Mouse (Mus musculus) kidney, postnatal 0 days (tissue): ENCODE data around the gene Mepce. TPM values are rescaled to one million over a fixed set of nuclear protein-coding genes. Genes with fewer than 3 reads are reported as not detected.
A peak's percentile ranks its signal among the peaks of the same experiment; 100 is the strongest.
"Not testable (repeated sequence)": the region's sequence is repeated elsewhere in the genome, so short reads cannot be mapped to it uniquely, and the experiment has no call there.

Experiments
- ATAC-seq: fragments of 200-750 bp; cut with Nextera tagmentation; replicated peaks from 2 replicates; pipeline ENCODE4 v1.8.0; 2017; ENCODE audit warnings: low read depth, moderate number of reproducible peaks, moderate TSS enrichment, moderate library complexity; ENCODE audit not compliant: low FRiP score
- DNase-seq: peaks from one replicate; pipeline ENCODE4 v3.0.0-alpha.2; 2016; ENCODE audit warnings: low spot score
- H3K27ac ChIP-seq: fragments of 300-500 bp; sonication (generic); 2 replicates; pipeline ENCODE4 v1.5.1; 2014; ENCODE audit warnings: mild to moderate bottlenecking
- H3K27me3 ChIP-seq: fragments of 300-500 bp; sonication (generic); 2 replicates; pipeline ENCODE4 v1.6.1; 2014; ENCODE audit warnings: low read length, mixed read lengths; ENCODE audit not compliant: insufficient read depth
- H3K36me3 ChIP-seq: fragments of 300-500 bp; sonication (generic); 2 replicates; pipeline ENCODE4 v1.6.1; 2014; ENCODE audit warnings: low read length, mixed read lengths; ENCODE audit not compliant: insufficient read depth
- H3K4me1 ChIP-seq: fragments of 300-500 bp; sonication (generic); replicated peaks from 2 replicates; pipeline ENCODE4 v1.6.1; 2014; ENCODE audit warnings: antibody characterized with exemption, low read length, mixed read lengths; ENCODE audit not compliant: insufficient read depth
- H3K4me2 ChIP-seq: fragments of 300-500 bp; sonication (generic); 2 replicates; pipeline ENCODE4 v1.6.1; 2014; ENCODE audit warnings: mild to moderate bottlenecking, low read length, moderate library complexity, mixed read lengths
- H3K4me3 ChIP-seq: fragments of 300-500 bp; sonication (generic); replicated peaks from 2 replicates; pipeline ENCODE4 v1.5.1; 2014; ENCODE audit warnings: low read depth, low read length
- H3K9ac ChIP-seq: fragments of 300-500 bp; sonication (generic); 2 replicates; pipeline ENCODE4 v1.6.1; 2014; ENCODE audit warnings: low read depth, low read length
- H3K9me3 ChIP-seq: fragments of 300-500 bp; sonication (generic); replicated peaks from 2 replicates; pipeline ENCODE4 v1.6.1; 2016; ENCODE audit warnings: low read length, inconsistent platforms, mixed read lengths
- CTCF ChIP-seq: IDR thresholded peaks from 2 replicates; pipeline ENCODE4 v1.5.1; 2016; ENCODE audit warnings: antibody characterized with exemption, low read depth, mild to moderate bottlenecking, moderate library complexity
- WGBS: fragments of 180-500 bp; shearing (Covaris S2); extraction: QIAGEN DNeasy Blood & Tissue Kit; methylation state at CpG from one replicate; pipeline ENCODE4 v1.1.7; 2014; 5-methylcytosine and 5-hydroxymethylcytosine counted together
- polyA plus RNA-seq: library from polyadenylated mRNA; unstranded; fragments of >200 nt; fragmentation: Nextera tagmentation; extraction: Ambion mirVana; gene quantifications from 2 replicates; pipeline ENCODE4 v1.2.1, GENCODE M21; 2015

Mepce gene
- 11.6 and 12.3 TPM in 2 replicates for polyA plus RNA-seq

GRCm38 (mm10) chr5:137787151-137787928 lies at the start of gene Mepce, which contains the start of gene Zcwpw1:
Gene Mepce (minus strand): TSS chr5:137787655.
Gene Zcwpw1 (plus strand): TSS chr5:137787798.
- Histone ChIP-seq H3K4me2 (peak within 1 kb of the TSS; percentile 92), H3K36me3 (peaks cover 12% of the 10 kb centered on the region; the same call in 1 of the 2 replicates), H3K9ac (peak within 1 kb of the TSS; percentile 96), H3K4me1 (peaks cover 27% of the 10 kb centered on the region), H3K27me3 (no peaks in the 10 kb centered on the region), H3K4me3 (peak within 1 kb of the TSS; percentile 86), H3K27ac (peak within 1 kb of the TSS; percentile 96), H3K9me3 (no peaks in the 10 kb centered on the region)
- WGBS, result under 1% methylated on average over 48 of the region's 48 CpGs
- TF ChIP-seq CTCF, result peak; percentile 81
- ATAC-seq (peak; percentile 63), DNase-seq (peak; percentile 97)

DNA sequence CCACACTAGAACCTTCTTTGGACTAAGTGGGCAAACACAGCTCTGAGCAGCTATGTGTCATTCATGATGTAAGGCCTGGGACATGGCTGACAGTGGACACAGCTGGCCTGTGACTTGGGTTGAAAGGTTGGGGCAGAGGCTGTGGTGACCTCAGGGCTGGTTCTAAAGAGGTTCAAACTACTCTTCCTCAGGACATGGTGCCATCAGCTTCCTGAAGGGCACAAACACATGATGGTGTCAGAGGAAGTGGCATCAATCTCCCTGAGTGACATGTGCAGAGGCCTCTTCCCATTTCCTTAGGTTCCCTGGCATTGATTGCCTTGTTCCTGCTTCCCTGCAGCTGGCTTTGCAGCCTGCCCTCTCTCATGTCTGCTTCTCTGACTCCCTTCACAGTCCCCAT lies 49.7 kb upstream of the Mepce start:
- DNase-seq, H3K4me1 ChIP-seq, H3K36me3 ChIP-seq, ATAC-seq, H3K9me3 ChIP-seq, H3K27me3 ChIP-seq, H3K27ac ChIP-seq, H3K9ac ChIP-seq, H3K4me3 ChIP-seq, H3K4me2 ChIP-seq: not testable (repeated sequence)

- no peaks in the 10 kb centered on the region for H3K27me3 ChIP-seq
- H3K4me2 ChIP-seq, result no peak overlapping the region
- H3K4me3 ChIP-seq, result no peak overlapping the region
- no peak for TF ChIP-seq CTCF
- H3K4me1 ChIP-seq, result no peaks in the 10 kb centered on the region
- H3K36me3 ChIP-seq, result no peaks in the 10 kb centered on the region
- DNase-seq, result no peak
- no peak for ATAC-seq
- no peak overlapping the region for H3K9ac ChIP-seq
- no peak overlapping the region for H3K27ac ChIP-seq
- no peaks in the 10 kb centered on the region for H3K9me3 ChIP-seq
Measured at GRCm38 (mm10) chr5:137836611-137837010, 49.2 kb upstream of the Mepce start.

DNA sequence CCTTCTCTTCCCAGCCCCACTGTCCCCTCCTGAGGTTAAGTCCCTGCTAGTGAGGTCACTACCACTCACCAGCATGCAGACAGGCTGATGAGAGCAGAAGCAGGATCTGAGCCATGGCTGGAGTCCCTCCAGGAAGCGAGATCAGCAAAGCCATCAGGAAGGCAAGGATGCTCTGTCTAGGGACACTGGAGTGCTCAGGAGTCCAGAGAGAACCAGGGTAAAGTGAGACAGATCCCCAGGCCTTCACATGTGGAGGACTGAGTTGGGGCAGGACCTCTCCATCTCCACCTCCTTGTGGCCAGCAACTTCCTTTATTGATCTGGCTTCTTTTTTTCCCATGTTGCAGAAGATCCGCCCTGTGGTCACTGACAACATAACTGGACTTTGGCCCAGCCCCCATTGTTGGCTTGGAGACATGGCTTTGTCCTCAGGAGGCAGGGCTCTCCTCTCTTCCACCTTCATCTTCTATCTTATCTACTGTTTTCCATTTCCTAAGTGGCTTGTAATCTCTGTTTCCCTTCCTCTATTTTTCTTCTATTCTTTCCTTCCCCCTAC lies 48.6 kb upstream of the Mepce start, which contains the start of gene Pilra:
Gene Pilra (minus strand): TSS at position 316 of the 555 bp plus-strand sequence.
- not testable (repeated sequence) for ATAC-seq, H3K4me1 ChIP-seq, DNase-seq, H3K27me3 ChIP-seq, H3K4me2 ChIP-seq, H3K9me3 ChIP-seq, H3K4me3 ChIP-seq, H3K36me3 ChIP-seq, H3K9ac ChIP-seq, H3K27ac ChIP-seq
- WGBS, result 69% methylated on average over 1 of the region's 2 CpGs

GRCm38 (mm10) chr5:137833500-137833899 lies 46.0 kb upstream of the Mepce start:
- Histone ChIP-seq H3K9me3 (no peaks in the 10 kb centered on the region), H3K4me1 (no peaks in the 10 kb centered on the region), H3K27me3 (no peaks in the 10 kb centered on the region), H3K27ac (no peak overlapping the region), H3K9ac (no peak overlapping the region), H3K4me2 (no peak overlapping the region), H3K4me3 (no peak overlapping the region), H3K36me3 (no peaks in the 10 kb centered on the region)
- DNase-seq, result peak; percentile 52
- TF ChIP-seq CTCF, result no peak
- ATAC-seq, result no peak
- 29% methylated on average over 4 of the region's 4 CpGs for WGBS

GRCm38 (mm10) chr5:137831506-137831905 lies 44.1 kb upstream of the Mepce start:
- DNase-seq (no peak), ATAC-seq (no peak)
- H3K4me1 ChIP-seq, result no peaks in the 10 kb centered on the region
- no peak overlapping the region for H3K27ac ChIP-seq
- no peaks in the 10 kb centered on the region for H3K9me3 ChIP-seq
- H3K4me3 ChIP-seq, result no peak overlapping the region
- H3K4me2 ChIP-seq, result no peak overlapping the region
- no peaks in the 10 kb centered on the region for H3K36me3 ChIP-seq
- WGBS, result 74% methylated on average over 6 of the region's 6 CpGs
- no peak for TF ChIP-seq CTCF
- no peak overlapping the region for H3K9ac ChIP-seq
- no peaks in the 10 kb centered on the region for H3K27me3 ChIP-seq
